ENCODE assay signal across 11 mouse cellular contexts in the genomic region with DNA sequence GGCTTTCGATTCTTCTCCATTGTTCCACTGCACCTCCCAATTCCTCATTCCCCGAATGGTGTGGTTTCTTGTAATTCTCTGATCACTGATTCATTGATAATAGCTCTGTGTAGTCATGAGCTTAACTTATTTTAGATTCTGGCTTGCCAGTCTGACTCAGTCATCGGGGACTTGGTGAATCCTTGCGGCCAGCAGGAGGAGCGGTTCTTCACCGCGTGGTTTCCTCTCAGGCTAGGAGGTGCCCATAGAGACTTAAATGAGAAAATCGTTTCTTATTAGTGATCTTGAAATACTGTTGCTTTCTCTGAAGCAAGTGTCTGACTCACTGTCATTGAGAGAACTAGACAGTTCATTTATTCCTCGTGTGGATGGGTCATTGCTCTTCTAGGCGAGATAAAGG. TPM values are rescaled to one million over a fixed set of nuclear protein-coding genes. Genes with fewer than 3 reads are reported as not detected.
A peak's percentile ranks its signal among the peaks of the same experiment; 100 is the strongest.
DNase-seq lines count a peak whose midpoint lies in the region; ATAC-seq and TF ChIP-seq lines count a peak whose summit lies in the region.
"Had no signal": no experiment of that assay in that cellular context is flagged by ENCODE, and none has a peak within 500 bp of the region (broad histone marks: within the 10 kb centered on the region; RNA-seq: fewer than 3 reads in every experiment).

No protein-coding gene starts in this region.

- peaks cover 74% of the 10 kb centered on the region for H3K4me1 ChIP-seq in heart, embryonic 12.5 days (replicated peaks)
- peaks cover 44% of the 10 kb centered on the region for H3K4me1 ChIP-seq in embryonic fibroblast, embryonic 13.5 days (ENCODE audit: control insufficient read depth, insufficient read depth, low read length)

- H3K4me2 ChIP-seq in heart, embryonic 12.5 days, result no peak overlapping the region
- H3K4me2 ChIP-seq: embryonic facial prominence, embryonic 15.5 days; neural tube, embryonic 12.5 days had no signal

- 39% methylated on average over 10 of the region's 10 CpGs for WGBS in heart, embryonic 12.5 days

- H3K27me3 ChIP-seq in heart, embryonic 12.5 days (replicated peaks), result no peaks in the 10 kb centered on the region
- H3K27me3 ChIP-seq: embryonic facial prominence, embryonic 15.5 days; neural tube, embryonic 12.5 days had no signal

- no peak overlapping the region for H3K4me3 ChIP-seq in heart, embryonic 12.5 days
- no peak overlapping the region for H3K4me3 ChIP-seq in embryonic fibroblast, embryonic 13.5 days (ENCODE audit: insufficient read depth, low read length)
- H3K4me3 ChIP-seq: embryonic facial prominence, embryonic 15.5 days; limb, embryonic 10.5 days; neural tube, embryonic 12.5 days had no signal

- H3K9me3 ChIP-seq in heart, embryonic 12.5 days (replicated peaks), result no peaks in the 10 kb centered on the region
- H3K9me3 ChIP-seq: embryonic facial prominence, embryonic 15.5 days; limb, embryonic 10.5 days; neural tube, embryonic 12.5 days had no signal

- TF ChIP-seq CTCF in embryonic fibroblast, embryonic 13.5 days (IDR thresholded peaks at IDR 0.05; ENCODE audit: borderline replicate concordance, insufficient read depth, low read length), result peak; percentile 26; the same call in 1 of the 2 replicates

- peak overlapping the region; percentile 12; the same call in 1 of the 2 replicates for H3K27ac ChIP-seq in heart, embryonic 12.5 days (ENCODE audit: poor library complexity, severe bottlenecking)
- H3K27ac ChIP-seq in embryonic fibroblast, embryonic 13.5 days (ENCODE audit: insufficient read depth, low read length), result peak overlapping the region; percentile 63
- H3K27ac ChIP-seq: embryonic facial prominence, embryonic 15.5 days; limb, embryonic 10.5 days; neural tube, embryonic 12.5 days had no signal

- ATAC-seq in heart, embryonic 12.5 days (ENCODE audit: insufficient number of reproducible peaks, low FRiP score), result no peak

- TF ChIP-seq POLR2A in embryonic fibroblast, embryonic 13.5 days (IDR thresholded peaks at IDR 0.05; ENCODE audit: low read depth, low read length), result no peak

- intact Hi-C loops in heart, postnatal 14 days (cut with DNase I), result no loop called here

- H3K36me3 ChIP-seq in heart, embryonic 12.5 days, result no peaks in the 10 kb centered on the region
- H3K36me3 ChIP-seq: embryonic facial prominence, embryonic 15.5 days; neural tube, embryonic 12.5 days had no signal

- no peak overlapping the region for H3K9ac ChIP-seq in heart, embryonic 12.5 days
- H3K9ac ChIP-seq: embryonic facial prominence, embryonic 15.5 days; neural tube, embryonic 12.5 days had no signal

- no peak for DNase-seq in heart, postnatal 14 days
- peak; percentile 30 for DNase-seq in thymus, postnatal 25 days
- no peak for DNase-seq in thymus, adult 18-20 months
- DNase-seq in cerebellum, adult 11-12 months, result no peak
- DNase-seq in cerebellum, postnatal 4 days (ENCODE audit: low spot score in 2 of 2), result no peak
- no peak for DNase-seq in spleen, postnatal 10 days (ENCODE audit: low spot score in 2 of 2)

RNA-seq across cellular contexts. Expression of a gene that starts 3.8 kb away (rescaled TPM):
- polyA plus RNA-seq in heart, embryonic 12.5 days (2016; fragmentation: Nextera tagmentation; extraction: Ambion mirVana), result 28.9 and 29.6 TPM in 2 replicates
- total RNA-seq in heart, postnatal 14 days (2021), result 10 to 100 TPM; 20.5 to 22.3 TPM
- 29.5 and 33.4 TPM in 2 replicates for polyA plus RNA-seq in embryonic fibroblast, embryonic 13.5 days (2011; ENCODE audit: insufficient read length, low read depth, missing spikeins)

RNA-seq across cellular contexts. Expression of a gene that starts 20.1 kb away (rescaled TPM):
- polyA plus RNA-seq in heart, embryonic 12.5 days (2016; fragmentation: Nextera tagmentation; extraction: Ambion mirVana), result 7.1 and 8.0 TPM in 2 replicates
- 1 to 10 TPM; 4.1 to 5.1 TPM for total RNA-seq in heart, postnatal 14 days (2021)
- polyA plus RNA-seq in embryonic fibroblast, embryonic 13.5 days (2011; ENCODE audit: insufficient read length, low read depth, missing spikeins), result 15.2 and 31.9 TPM in 2 replicates
